Mouse (Mus musculus) heart, postnatal 36 days (tissue): ENCODE results near the gene Tcf20. TPM values are rescaled to one million over a fixed set of nuclear protein-coding genes. Genes with fewer than 3 reads are reported as not detected.

Source experiments
- DNase-seq, 2 experiments: peaks; one replicate each; pipeline ENCODE4 v3.0.0; 2021 to 2022
- intact Hi-C: fragments of 180-260 bp; cut with DNase I; formaldehyde crosslinking; loops from one replicate; pipeline ENCODE4 v1.15.1; 2025
- total RNA-seq, 2 experiments: library from RNA; stranded (reverse); gene quantifications; 2 replicates each; pipeline ENCODE4 v1.2.3; 2021

The Tcf20 gene
- total RNA-seq, 2 experiments from 2014 or later = 56.1 to 56.7 TPM

DNA sequence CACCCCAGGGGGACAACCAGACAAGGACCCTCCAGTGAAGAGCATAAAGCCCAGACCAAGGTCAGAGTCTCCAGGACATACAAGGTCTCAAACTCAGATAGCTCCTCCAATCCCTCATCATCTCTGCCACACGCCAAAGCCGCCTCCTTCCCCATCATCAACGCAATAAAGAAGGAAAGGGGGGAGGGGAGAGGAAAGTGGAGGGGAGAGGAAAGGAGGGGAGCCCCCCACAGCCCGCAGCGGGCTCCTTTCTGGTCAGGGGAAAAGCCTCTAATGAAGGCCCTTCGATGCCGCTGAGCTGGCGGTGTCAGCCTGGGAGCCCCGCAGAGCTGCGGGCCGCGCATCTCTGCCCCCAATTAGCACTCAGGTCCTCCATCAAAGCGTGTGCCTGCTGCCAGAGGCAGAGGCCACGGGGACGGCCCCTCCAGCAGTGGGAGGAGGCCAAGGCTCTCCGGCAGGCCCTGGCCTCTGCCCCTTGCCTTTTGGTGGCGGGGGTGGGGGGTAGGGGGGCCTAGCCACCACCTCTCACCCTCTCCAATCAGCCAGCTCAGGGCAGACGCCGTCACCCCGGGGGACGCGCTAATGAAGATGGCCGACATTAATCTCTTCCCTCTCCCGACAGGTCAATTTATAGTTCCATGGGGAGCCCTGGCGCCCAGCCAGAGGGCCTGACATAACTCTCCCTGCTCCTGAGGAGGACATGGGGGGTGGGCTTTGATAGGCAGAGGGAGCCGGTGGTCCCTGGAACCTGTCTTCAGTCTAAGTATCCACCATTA is 26.7 kb downstream of the Tcf20 start:
- DNase-seq = no peak
- intact Hi-C loops = no loop called here

DNA sequence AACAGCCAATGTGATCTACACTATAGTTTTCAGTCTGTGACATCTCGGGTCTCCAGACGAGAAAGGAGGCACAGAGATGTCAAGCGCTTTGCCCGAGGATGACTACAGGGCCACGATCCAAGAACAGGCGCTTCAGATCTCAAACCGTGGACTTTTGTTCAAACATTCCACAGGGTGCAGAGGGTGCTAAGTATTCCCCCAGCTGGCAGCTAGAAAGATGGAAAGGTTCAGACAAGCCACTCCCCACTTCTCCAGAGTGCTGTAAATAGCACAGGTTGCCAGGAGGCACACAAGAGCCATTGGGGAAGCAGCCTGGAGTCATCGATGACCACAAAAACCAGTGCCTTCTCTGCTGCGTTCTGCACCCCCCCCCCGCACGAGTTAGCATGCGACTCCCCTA is 28.5 kb downstream of the Tcf20 start:
- intact Hi-C loops = no loop called here
- DNase-seq = no peak

DNA sequence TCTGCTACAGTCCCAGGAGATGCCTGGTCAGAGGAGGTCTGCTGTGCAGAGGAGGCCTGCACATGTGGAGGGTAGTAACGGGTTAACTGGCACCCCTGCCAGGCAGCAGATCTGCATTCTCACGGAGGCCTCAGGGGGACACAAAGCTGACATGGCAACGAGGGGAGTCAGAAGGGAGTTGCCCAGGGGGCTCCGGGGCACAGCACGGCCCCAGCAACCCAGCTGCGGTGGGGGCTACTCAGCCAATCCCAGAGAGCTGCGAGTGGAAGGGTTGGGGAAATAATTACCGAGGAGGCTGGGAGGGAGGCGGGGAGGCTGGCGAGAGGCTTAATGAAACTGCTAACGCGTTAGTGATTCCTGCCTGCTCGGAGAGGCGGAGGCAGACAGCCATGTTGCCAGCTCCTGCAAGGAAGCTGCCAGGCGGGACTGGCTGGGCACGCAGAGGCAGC is 29.4 kb downstream of the Tcf20 start:
- no peak for DNase-seq
- intact Hi-C loops = no loop called here

DNA sequence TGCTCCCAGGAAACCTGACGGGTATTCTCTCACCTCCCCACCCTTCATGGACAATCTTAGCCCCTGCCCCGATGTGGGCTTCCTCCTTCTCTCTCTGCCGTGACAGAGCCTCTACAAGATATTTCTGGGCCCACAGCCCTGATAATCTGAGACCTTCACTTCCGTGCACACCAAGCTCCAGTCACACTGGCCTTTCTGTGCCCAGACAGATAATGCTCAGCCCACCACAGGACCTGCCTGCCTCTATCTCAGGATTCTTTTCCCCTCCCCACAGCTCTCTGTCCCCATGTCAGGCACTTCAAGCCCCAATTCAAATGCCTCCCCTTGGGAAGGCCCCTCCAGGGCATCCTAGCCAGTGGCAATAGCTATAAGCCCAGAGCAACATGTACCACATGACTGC is 31.0 kb downstream of the Tcf20 start:
- intact Hi-C loops = no loop called here

DNA sequence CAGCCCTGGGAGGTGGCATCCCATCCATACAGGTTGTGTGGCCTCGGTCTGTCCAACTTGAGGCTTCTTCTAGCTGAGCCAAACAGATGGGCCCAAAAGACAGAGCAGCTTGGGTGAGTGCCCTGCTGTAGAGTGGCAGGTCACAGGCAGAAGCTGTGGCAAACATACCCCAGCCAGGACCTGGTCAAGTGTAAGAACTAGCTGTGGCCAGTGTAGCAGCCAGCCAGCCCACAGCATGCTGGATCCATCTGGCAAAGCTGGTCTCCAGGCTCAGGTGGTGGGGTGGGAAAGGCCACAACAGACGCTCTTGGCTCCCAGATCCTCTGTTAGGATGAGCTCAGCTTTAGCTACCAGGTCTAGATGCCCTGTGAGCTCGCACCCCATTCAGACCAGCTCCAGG is 31.4 kb downstream of the Tcf20 start:
- DNase-seq = no peak
- intact Hi-C loops = no loop called here

More for the DNA sequence above, 31.0 kb downstream of the Tcf20 start:
- no peak for DNase-seq

DNA sequence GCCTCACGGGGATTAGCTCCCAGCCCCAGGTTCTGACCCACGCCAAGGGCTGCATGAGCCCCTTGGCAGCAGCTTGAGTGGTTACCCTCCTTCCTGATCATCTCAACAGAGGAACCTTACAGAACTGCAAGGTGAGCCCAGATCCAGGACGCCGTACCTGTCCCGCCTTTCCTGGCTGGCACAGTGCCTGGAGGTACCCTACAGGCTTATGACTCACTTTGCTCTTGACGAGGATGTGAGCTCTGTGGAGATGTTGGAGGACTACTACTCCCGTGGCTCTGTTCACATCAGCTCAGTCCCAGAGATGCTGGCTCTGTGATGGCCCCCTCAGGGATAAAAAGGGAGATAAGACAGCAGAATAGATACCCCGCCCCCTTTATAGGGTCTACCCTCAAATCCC is 32.4 kb downstream of the Tcf20 start:
- intact Hi-C loops = no loop called here
- no peak for DNase-seq

DNA sequence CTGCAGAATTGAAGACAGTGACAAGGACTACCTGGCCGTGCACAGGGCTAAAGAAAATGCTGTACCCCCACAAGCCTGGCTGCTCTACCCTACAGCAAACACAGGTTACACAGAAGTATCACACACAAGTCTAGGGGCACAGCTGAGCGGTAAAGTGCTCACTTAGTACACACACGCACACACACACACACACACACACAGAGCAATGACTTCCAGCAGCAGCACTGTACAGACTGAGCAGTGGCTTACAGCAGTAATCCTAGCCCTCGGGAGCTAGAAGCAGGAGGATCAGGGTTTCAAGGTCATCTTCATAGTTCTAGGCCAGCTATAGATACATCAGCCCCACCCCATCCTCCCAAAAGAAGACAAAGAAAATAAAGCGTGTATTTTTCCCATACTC is 33.6 kb downstream of the Tcf20 start:
- no peak for DNase-seq
- intact Hi-C loops = no loop called here

DNA sequence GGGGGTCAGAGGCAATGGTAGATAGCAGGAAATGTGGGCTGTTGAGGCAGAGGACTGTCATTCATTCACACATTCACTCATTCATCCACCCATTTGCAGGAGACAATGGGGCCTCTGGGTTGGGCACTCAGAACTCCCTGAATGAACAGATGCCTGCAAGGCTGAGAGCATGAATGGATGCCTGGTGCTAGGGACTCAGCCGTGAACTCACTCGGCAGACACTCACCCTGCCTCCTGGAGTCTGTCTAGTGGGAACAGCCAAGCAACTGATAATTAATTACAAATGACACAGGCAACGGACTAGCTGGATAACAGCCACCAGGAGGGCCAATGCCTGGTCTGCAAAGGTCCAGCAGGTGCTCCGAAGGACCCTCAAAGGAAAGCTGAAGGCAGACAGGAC is 34.6 kb downstream of the Tcf20 start:
- DNase-seq = no peak
- intact Hi-C loops = no loop called here

DNA sequence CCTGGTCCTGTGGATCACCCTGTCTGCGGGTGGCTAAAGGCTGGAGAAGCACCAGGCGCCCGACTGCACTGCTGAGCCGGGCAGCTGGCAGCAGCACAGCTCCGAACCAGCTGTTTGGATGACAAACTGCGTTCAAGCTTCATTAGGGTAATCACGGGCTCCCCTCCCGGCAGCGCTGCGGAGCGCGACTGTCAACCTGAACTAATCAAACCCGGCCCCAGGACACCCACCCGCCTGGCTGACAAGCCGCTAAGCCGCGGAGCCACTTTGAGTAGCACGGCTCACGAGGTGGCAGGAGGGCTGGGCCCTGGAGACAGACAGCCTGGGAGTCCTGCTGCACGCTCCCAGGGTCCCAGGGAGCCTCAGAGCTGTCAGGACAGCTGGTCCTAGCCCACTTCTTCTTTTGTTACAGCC is 35.4 kb downstream of the Tcf20 start:
- DNase-seq = no peak
- intact Hi-C loops = no loop called here

DNA sequence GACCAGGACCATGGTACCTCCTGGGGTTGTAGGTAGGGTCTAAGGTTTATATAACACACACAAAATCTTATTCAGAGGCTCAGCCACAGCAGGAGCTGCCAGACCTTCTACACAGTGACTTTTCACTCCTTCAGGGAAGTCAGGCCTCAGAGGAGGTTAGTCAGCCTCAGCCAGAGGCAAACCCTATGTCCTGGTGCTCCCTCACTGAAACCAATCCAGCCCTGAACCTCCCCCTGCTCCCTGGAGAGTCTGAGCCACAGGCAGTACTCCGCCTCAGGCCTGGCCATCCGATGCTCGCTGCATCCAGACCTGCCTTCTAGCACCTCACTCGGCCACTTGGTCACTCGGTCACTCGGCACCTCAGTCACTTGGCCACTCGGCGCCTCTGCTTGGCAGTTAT is 37.4 kb downstream of the Tcf20 start:
- intact Hi-C loops = no loop called here
- DNase-seq = no peak

DNA sequence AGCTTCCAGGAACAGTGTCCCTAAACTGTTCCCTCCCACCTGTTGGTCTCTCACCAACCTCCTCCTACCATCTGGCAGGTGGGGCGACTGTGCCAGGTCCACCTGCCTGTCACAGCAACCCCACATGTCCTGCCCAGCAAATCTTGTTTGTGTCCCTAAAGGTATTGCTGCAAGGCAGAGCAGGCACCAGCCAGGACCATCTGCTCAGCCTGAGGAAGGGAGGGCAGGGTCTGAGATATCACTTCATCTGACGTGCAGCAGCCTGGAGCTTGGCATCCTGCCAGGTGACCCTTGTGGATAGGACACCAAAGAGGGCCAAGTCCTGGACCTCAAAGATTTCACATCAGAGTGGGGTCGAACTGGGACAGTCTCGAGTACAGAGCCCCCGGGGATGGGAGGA is 40.2 kb downstream of the Tcf20 start:
- intact Hi-C loops = no loop called here

DNA sequence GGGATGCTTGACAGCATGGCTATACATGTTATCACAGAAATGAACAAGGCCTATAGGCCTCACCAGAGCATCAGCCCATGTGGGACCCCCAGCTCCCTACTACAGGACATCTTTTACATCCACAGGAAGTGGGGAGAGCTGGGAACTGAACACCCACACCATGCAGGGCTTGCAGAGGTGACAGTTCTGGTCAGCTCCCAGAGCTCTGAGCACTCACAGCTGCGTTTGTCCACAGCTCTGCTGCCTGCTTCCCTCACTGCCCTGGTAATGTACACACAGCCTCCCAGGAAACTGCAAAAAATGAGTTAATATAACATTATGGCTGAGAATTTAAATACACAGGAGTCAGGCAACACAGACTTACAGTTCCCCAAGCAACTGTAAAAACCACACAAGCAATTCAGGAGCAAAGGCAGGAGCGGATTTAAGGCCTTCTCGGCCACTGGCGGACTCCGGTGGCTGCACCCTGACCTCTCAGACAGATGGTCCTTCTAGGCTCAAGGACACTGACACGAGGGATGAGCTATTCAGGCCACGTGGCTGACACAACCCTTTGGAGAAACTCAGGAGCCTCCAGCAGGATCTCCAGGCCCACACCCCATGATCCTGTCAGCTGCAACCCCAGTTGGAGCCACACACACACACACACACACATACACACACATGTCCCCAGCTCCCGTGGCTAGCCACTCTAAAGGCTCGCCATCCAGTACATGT is 43.0 kb downstream of the Tcf20 start:
- no peak for DNase-seq
- intact Hi-C loops = no loop called here

More for the DNA sequence above, 40.2 kb downstream of the Tcf20 start:
- no peak for DNase-seq

DNA sequence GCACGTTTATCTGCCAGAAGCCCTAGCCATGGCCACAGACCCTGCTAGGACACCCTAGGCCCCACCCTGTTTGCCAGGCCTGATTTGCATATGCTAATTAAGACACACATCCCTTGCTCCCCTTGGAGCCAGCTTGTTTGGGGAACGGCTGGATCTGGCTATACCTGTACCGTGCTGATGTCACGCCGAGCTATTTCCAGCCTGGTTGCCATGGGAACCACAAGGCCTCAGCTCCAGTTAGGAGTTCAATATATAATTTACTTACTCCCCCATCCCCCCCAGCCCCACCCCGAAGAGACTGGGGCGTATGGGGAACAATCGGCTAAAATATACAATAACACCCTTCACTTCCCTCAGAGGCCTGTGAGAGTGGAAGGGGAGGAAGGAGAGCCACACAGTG is 45.9 kb downstream of the Tcf20 start:
- DNase-seq = no peak
- intact Hi-C loops = no loop called here

DNA sequence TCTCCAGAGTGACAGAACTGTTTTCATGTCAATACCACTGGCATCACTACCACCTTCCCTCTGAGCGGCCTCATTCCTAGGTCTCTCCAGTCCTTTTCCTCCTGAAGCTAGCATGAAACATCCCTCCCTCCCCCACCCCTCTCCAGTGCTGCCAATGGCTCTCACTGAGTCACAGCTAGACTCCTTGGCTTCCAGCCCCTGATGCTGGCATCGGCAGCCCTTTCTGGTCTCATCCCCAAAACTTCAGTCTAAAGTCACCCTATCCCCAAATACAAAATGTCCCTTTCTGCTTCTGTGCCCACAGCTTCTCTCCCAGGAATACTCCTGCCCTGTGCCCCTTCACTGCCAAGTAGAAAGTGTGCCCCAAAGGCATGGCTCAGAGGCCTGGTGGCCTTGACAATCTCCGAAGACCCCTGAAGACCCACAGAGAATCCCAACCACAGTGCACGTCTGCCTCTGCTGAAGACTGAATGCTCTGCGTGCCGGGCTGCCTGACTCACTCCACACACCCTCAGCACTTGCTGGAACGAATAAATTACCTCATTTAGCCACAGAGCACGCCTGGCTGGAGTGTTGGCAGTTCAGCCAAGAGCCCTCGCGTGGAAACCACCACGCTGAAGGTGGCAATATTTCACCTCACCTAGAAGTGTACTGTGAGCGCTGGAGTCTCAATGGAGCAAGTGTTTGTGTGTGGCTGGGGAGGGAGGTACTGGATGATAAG is 47.0 kb downstream of the Tcf20 start:
- intact Hi-C loops = no loop called here
- DNase-seq = no peak

DNA sequence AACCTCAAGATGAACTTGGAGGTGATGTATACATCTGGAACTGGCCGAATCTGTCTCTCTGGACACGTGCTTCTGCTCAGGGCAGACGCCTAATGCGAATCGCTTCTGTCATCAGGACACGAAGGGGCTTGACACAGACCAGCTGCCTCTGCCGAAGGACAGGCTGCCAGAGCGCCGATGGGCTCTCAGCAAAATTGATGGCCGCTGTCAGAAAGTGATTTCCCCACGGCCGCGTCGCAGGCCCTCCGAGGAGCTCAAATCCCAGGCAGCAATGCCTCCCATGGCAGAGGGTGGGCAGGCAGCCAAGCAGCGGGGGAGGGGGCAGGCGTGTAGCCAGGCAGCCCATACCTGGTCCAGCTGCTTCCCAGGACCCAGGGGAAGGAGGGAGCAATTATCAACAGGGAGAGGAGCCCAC is 49.5 kb downstream of the Tcf20 start:
- peak; percentile 34 to 47 for DNase-seq
- intact Hi-C loops = no loop called here

DNA sequence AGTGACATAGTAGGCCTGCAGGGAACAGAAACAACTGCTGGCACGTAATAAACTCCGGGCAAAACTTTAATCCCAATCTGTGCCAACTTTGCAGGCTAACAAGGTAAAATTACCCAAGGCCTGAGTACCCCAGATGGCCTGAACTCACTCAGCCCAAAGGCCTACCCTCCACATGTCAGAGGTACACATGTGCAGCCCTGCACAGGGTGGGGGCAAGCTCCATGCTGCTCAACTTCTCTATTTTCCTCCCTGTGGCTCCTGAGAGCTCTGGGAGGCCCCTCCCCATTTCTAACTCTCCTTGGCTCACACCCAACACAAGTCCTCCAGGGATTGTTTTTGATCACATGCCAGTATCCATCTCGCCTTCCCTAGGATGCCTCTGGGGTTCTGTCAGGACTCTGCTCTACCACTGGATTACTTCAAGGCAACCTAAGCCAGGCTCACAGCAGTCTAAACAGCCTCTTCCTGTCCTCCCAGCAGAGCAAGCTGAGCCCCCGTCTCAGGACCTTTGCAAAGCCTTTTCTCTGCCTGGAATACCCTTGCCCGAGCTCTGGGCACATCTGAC is 50.2 kb downstream of the Tcf20 start:
- no peak for DNase-seq
- intact Hi-C loops = no loop called here

DNA sequence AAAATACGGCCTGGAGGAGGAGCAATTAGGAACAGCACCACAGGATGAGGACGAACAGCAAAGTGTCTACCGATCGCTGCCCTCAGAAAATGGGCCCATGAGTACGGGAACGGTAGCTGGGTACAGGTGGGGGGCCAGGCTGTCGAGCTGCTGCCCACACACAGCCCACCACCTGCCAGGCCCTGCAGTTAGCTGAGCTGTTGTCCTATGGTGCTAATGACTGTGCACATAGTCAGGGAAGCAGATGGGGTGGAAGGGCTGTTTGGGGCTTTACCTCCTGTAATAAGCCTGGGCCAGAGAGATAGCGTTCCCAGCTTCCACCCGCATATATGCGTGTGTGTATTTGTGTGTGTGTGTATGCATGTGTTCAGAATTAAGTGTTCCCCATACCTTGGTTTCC is 52.7 kb downstream of the Tcf20 start:
- DNase-seq = no peak
- intact Hi-C loops = no loop called here

DNA sequence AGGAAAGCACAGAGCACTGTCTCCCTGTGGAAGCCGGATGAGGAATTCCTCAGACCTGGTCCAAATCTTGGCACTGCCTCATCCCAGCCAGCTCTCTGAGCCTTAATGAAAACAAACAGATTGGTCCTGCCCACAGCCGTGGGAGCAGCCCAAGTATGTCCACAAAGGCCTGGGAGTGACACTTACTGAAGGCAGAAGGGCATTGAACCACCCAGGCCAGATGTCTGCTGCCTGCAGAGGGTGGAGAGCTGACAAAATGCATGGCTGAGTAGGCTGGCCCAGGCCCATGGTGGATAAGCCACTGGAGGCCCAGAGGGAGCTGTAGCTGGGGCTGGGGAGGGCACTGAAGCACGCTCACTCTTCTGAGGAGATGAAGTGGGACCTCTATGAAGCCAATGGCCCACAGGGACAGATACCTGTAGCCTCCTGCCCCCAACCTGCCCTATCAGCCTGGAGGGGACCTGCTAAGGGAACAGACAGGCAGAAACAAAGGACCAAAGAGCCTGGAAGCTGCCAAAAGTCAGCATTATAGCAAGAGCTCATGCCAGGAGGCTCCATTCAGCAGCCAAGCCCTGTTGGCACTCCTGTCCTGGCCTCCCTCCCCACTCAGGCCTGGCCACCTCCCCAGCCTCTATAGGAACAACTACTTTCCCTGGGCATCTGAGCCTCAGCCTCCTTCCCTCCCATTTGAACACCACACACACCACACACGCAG is 54.6 kb downstream of the Tcf20 start:
- intact Hi-C loops = no loop called here
- no peak for DNase-seq

DNA sequence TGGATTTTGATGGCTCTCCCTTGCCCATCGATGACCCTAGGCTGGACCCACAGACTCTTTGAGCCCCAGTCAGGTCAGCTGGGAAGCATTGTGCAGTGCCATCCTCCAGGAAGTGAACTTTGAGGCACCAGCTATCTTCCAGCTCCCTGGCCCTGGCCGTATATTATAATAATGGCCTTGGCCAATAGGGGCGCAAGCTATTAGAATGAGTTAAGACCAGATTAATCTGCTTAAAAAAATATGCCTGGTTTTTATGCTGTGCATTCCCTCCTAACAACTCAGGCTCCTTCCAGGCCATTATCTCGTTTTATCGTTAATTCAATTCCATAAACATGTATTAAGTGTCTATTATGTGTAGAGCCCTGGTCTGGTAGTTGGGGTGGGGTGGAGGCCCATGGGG is 56.2 kb downstream of the Tcf20 start:
- intact Hi-C loops = no loop called here
- DNase-seq = no peak

DNA sequence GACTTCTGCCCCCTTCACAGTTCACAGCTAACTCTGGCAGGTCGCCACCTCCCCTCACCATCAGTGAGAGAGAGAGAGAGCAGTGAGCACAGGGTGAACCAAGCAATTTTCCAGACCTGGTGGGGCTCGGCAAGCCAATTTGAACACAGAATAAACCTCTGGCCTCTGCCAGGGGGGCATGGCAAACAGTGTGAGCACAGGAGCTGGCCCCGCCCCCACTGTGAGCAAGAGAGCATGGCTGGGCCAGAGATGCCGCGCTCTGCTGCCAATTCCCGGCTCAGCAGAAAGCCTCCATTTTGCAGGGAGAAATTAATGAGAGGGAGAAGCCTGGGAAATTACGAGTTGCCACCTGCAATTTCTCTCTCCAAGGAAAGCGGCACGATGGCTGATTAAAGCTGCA is 58.1 kb downstream of the Tcf20 start:
- DNase-seq = no peak
- intact Hi-C loops = no loop called here

DNA sequence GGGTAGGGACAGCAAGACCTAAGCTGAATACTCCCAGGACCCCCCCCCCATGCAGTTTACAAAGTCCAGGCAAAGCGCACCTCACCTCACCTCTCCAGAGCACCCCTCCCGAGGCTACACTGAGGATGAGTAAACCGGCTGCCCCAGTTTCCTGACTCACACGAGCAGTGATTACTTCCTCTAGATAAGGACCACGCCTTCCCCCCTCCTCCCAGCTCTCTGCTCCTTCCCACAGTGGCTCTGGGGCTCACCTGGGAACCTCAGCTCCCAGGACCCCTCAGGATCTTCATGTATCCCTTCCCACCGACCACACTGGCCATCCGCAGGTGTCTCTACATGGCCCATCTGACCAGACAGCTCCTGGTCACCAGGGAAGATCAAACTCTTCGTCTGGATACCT is 58.8 kb downstream of the Tcf20 start:
- intact Hi-C loops = no loop called here
- no peak for DNase-seq
